Mouse (Mus musculus) spleen, postnatal 36 days (tissue): ENCODE data around the gene Rnaseh2c.
A peak's percentile ranks its signal among the peaks of the same experiment; 100 is the strongest.

ENCODE experiments used
- DNase-seq, 2 experiments: peaks; one replicate each; pipeline ENCODE4 v3.0.0; 2022; ENCODE audit warnings: low spot score in 2 of 2, mixed read lengths in 1 of 2

Rnaseh2c gene

DNA sequence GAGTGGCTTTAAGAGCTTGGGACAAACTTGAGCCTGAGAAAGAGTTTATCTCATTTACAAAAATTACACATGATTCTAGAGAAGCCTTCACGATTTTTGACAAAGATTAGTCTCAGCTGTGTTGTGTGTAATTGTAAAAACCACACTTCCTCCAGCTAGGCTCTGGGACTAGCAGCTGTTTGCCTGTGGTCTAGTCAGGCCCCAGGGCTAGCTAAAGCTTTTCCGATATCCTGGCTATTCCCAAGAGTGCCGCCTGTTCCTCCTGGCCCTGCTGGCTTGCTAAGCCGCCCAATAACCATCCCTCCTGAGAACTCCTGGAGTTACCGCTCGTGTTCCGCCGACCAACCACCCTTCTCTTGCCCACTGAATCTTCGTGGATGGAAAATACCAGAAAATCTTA, 30.4 kb downstream of the Rnaseh2c start:
- DNase-seq: no peak

DNA sequence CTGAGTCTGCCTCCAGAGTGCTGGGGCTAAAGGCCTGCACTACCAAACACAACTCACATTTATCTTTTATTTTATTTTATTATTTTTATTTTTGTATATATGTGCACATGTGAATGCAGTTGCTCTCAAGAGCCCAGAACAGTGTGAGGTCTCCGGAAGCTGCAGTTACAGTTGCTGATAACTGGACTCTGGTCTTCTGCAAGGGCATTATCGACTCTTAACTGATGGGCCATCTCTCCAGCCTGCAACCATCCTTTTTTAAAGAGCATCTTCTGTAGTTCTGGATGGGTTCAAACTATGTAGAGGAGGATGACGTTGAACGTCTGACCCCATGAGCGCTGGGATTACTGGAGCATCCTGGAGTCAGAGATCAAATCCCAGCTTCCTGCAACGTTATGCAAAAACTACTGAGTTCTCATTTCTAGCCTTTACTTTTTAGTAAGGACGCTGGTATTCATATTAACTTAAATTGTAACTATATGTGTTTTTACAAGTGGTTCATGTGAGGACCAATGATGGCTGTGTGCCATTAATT, 34.4 kb downstream of the Rnaseh2c start:
- DNase-seq: no peak

DNA sequence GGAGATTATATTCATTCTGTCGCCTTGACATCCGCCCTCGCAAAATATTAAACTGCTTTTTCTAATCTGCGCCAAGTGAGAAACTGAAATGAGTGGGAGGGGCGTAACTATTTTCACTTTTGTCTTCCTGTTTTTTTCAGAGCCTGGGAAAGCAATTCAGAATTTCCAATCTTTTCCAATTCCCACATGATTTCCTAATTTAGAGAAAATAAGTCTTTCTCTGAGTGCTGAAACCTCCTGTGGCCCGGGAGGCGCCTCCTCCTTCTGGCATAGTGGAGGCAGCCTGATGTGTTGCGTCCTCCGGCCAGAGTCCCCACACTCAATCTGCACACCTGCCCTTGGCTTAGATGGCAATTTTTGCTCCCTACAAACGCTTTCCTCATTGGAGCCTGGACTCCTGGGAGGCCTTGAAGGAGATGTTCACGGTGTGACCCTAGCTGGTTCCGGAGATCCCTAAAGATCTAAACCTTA, 34.9 kb downstream of the Rnaseh2c start:
- no peak for DNase-seq

DNA sequence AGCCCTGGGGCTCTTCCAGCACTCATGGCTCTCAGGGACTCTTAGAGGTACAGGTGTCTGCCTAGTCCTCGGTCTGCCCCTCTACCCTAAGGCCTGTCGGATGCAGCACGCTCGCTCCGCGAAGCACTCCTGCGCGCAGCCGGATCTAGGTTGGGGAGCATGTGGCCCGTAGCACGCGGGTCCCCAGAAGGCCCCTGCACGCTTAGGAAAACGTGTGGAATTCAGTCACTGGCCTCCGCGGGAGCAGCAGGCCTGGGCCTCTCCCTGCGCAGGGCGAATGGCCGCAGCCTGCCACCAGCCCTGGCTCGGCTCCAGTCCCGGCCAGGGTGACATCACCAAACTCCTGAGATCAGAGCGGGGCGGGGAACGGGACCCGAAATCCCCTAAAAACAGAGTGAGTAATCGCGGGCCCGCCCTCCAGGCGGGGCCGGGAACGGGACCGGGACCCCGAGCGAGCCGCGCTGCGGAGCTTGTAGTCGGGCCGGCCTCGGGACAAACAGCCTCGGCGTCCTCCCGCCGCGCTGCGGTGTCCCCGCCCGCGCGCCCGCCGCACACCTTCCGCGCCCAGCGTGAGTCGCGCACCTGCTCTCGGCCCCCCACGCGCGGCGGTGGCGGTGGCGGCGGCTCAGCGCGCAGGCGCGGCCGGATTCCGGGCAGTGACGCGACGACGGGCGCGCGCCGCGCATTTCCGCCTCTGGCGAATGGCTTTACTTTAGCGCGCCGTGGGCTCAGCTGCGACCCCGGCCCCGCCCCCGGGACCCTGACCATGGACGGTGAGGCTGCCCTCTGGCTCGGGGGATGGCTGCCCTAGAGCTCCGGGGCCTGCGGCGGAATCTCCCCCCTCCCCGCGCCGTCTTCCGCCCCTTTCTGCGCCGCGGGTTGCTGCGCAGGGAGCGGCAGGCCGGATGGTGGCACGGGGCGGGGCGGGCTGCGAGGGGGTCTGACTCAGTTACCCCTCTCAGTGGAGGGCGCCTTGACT, 35.7 kb downstream of the Rnaseh2c start, which contains the start of gene Rela:
TSS of gene Rela (plus strand) at position 415 of the 979 bp plus-strand sequence.
- DNase-seq: peak; percentile 83 to 86

DNA sequence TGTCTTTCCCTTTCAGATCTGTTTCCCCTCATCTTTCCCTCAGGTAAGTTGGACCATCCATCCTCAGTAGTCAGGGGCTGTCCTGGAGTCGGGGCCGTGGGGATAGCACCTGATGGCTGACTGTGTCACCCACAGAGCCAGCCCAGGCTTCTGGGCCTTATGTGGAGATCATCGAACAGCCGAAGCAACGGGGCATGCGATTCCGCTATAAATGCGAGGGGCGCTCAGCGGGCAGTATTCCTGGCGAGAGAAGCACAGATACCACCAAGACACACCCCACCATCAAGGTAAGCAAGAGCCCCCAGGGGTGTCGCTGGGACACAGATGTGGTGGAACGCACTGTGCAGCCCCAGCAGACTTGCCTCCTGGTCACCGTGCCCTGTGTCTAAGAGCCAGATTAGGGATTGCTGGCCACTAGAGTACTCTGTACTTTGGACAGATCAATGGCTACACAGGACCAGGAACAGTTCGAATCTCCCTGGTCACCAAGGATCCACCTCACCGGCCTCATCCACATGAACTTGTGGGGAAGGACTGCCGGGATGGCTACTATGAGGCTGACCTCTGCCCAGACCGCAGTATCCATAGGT, 36.8 kb downstream of the Rnaseh2c start:
- no peak for DNase-seq

DNA sequence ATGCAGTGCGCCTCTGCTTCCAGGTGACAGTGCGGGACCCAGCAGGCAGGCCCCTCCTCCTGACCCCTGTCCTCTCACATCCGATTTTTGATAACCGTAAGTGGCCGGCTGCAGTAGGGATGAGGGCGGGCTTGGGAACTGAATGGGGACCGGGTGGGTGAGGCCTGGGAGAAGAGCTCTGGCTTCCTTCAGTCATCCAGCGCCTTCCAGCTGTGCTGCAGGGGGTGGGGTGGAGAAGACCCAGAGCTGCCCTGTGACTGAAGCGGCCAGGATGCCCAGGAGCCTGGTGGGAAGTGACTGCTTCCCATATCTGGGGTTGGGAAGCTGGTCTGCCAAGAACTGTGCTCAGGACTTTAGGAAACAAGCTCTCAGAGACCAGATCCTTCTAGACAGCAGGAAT, 38.7 kb downstream of the Rnaseh2c start:
- no peak for DNase-seq

DNA sequence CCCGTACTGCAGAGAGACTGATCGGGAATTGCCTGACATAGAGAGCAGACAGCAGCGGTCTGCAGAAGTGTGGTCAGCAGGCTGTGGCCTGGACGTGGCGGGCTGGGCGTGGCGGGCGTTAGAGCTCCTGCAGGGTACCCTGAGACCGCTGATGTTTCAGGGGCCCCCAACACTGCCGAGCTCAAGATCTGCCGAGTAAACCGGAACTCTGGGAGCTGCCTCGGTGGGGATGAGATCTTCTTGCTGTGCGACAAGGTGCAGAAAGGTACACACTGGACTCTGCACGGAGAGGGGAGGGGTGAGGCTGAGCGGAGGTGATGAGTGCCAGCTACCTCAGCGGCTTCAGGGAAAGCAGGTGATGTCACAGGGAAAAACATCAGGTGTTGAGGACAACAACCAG, 39.3 kb downstream of the Rnaseh2c start:
- DNase-seq: no peak

DNA sequence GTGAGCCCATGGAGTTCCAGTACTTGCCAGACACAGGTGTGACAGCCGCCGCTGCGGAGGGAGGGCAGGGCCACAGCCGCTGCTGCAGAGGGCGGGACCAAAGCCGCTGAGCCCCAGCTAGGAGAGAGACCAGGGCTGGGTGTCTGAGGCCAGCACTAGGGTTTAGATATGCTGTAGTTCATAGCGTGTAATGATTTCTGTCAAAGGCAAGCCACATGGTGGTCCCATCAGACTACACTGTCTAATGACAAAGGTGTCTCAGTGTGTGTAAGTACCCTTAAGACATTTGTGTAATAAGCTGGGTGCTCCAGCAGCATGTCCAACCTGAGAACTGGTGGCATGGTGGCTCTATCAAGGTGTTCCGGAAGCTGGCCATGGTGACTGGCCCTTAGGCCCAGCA, 40.0 kb downstream of the Rnaseh2c start:
- DNase-seq: no peak

DNA sequence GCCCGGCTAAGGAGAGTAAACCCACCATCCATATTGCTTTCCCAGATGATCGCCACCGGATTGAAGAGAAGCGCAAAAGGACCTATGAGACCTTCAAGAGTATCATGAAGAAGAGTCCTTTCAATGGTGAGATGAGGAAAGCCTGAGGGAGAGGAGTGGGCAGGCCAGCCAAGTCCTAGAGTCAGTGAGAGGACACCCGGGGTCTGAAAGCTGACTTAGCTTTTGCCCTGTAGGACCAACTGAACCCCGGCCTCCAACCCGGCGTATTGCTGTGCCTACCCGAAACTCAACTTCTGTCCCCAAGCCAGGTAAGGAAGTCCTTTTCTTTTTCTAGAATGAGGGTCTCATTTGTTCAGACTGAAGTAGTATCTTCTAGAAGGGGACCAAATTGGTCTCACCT, 43.6 kb downstream of the Rnaseh2c start:
- no peak for DNase-seq

DNA sequence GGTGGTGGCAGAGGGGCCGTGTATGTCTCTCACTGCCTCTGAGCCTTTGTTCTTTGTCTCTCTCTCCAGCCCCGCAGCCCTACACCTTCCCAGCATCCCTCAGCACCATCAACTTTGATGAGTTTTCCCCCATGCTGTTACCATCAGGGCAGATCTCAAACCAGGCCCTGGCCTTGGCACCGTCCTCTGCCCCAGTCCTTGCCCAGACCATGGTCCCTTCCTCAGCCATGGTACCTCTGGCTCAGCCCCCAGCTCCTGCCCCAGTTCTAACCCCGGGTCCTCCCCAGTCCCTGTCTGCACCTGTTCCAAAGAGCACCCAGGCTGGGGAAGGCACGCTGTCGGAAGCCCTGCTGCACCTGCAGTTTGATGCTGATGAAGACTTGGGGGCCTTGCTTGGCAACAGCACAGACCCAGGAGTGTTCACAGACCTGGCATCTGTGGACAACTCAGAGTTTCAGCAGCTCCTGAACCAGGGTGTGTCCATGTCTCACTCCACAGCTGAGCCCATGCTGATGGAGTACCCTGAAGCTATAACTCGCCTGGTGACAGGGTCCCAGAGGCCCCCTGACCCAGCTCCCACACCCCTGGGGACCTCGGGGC, 45.2 kb downstream of the Rnaseh2c start:
- DNase-seq: no peak

DNA sequence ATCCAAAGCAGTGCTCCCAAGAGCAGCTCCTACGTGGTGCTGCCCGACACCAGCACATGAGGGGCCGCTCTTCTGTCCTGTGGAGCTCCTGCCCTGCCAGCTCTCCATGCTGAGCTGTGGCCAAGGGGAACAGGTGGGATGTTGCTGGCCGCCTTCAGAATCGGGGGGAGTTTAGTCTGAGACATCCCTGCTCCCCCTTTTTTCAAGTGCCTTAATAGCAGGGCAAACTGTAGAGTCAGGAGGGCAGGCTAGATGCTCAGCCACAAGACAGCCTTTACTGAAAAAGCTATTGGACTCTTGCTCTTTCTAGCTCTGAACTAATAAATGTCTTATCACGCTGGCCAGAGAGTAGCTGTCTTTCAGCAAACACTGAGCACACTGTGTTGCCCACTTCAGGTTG, 46.1 kb downstream of the Rnaseh2c start:
- DNase-seq: no peak

DNA sequence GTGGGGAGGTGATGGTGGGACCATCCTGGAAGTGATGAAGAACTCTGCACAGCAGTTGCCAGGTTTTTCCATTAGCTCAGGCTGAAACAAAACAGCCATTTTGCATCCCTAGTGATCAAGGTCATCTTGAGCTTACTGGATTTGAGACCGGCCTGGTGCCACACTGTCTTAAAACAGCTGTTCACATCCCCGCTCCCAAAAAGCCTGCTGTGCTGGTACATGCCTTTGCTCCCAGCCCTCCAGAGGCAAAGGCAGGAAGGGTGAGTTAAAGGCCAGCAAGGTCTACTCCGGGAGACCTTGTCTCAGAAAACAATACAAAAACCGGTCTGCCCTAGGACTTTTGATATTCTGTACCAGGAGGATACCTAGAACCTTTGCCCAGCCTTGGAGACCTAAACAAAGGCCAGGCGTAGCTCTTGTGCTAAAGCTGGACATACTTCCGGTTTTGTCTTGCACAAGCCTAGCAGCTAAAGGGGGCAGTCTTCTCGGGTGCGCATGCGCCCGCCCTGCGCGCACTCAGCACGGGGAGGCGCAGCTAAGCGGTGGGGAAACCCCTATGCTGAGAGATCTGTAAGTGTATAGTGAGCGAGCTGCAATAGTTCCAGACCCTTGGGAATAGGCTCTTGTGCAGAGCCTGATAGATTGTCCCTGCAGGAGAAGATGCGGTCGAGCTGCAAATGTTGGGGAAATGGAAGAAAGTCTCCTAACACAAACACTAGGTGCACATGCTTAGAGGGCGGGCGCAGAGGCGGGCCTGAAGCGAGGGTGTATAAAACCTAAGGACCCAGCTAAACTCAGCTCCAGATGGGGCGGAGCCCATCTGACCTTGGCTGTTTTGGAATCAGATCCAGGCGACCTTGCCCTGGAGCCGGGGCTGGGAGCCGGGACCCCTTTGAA, 47.0 kb downstream of the Rnaseh2c start:
- peak; percentile 88 to 90 for DNase-seq

DNA sequence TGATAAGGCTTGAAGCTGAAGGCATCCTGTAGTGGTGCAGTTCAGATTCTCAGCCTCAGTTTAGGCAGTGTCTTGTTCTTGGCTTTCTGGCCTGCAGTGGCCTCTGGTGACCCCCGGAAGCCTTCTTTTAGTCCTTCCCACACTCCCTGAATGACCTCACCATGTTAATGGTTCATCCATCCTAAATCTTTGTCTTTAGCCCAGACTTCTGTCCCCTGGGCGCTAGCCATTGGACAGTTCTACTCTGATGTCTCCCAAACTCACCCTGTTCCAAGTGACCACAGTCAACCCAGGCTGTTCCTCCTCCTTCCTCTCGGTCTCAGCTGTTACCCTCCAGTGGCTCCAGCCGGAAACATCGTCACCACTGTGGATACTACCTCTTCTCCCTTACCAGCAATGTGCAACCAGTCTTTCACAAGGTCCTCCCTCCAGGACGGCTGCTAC, 47.6 kb downstream of the Rnaseh2c start:
- peak in 1 of 2 experiments; percentile 52 for DNase-seq

DNA sequence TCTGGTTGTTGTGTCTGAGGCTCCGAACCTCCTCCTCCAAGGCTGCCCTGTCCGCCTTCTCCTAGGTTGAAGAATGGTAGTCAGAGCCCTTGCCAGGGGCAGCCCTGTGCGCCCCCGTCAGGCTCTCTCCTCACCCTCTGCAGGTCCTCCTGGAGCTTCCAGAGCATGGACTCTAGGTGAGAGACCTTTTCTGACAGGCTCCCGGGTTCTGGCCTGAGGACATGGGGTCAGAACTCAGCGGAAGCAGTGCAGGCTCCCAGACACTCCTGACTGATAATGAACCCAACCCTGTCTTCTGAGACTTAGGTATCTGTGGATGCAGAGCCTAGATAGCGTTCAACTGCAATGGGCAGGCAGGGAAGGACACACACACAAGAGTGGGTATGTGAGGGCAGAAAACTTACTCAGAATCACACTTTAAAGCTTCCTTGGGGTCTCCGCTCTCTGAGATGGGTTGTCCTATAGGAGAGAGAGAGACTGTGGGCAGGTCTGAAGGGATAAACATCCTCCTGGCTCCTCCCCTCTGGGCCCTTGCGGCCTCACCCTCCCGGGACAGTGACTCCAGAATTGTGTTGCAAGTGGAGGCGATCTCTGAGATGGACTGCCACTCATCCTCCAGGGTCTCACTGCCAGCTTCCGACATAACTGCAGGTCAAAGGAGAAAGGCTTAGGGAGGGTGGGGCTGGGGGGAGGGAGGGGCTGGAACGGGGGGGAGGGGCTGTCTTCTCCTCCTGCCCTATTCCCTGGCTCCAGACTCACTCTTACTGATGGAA, 50.0 kb downstream of the Rnaseh2c start:
- DNase-seq: no peak

DNA sequence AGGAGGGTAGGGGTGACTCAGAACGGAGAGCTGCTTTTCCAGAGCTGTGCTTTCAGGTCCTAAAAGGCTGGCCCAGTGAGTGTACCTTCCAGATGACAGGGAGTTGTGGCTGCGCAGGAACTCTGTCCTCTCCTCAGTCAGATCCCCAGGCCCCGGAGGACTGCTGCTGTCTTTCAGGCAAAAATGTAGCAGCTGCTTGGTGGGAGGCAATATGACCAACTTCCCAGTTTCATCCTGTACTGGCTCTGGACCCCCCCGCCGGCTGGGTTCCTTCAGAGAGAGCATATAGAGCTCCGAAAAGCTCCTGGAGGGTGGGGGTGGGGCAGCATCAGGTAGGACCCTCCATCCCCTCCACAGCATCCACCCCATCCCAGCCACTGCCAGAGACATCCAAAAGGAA, 50.9 kb downstream of the Rnaseh2c start:
- DNase-seq: no peak

DNA sequence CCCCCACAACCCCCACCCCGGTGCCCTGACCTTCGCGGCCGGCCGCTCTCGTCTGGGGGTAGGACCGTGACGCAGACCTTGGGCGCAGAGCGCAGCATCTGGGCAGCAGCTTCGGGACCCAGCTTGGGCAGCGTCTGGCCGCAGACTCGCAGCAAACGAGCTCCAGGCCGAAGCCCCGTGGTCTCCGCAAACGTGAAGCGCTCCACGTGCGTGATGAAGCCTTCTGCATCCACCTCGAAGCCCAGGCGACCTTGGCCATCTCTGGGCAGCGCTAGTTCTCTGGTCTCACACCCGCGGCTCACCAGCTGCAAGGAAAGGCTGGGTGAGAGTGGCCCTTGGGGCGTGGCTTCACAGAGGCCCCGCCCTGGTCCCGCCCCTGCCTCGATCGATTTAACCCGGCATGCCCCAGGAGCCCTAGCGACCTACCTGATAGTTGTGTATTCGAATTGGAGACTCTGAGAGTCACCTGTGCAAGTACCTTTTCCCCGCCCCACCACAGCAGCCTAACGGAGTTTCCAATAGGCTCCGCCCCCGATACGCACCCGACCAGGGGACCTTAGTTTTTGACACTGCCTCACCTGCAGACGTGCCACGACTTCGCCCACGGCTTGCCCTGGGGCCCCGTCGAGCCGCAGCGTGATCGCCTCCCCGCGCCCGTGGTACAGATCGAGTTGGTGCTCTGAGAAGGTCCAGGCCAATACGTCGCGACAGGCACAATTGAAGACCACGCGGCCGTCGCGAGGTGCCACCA, 52.5 kb downstream of the Rnaseh2c start:
- DNase-seq: no peak

DNA sequence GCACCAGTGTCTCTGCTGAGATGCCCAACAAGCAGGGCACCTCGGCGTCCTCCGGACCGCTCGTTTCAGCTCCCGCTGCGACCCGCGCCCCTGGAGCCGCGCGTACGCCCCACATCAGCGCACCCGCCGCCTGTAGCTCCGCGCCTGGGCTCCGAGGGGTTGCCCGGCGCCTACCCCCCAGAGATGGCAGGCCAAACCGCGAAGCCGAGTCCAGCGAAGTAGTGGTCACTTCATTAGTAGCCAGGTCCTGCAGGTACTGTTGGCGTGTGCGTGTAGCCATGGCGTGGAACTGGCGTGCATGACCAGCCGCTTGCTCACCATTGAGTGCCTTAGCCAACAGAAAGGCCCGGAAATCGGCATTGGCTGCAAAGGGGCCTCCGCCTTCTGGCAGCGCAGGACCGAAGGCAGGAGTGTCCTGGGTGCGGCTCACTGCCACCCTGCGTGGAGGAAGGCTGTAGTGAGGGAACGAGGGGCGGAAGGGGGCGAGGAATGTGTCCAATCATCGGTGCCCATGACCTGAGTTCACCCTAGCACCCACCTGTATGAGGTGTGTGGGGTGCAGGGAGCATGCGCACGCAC, 53.1 kb downstream of the Rnaseh2c start:
- DNase-seq: no peak
